ENCODE assay signal across 8 mouse cellular contexts in the genomic region with DNA sequence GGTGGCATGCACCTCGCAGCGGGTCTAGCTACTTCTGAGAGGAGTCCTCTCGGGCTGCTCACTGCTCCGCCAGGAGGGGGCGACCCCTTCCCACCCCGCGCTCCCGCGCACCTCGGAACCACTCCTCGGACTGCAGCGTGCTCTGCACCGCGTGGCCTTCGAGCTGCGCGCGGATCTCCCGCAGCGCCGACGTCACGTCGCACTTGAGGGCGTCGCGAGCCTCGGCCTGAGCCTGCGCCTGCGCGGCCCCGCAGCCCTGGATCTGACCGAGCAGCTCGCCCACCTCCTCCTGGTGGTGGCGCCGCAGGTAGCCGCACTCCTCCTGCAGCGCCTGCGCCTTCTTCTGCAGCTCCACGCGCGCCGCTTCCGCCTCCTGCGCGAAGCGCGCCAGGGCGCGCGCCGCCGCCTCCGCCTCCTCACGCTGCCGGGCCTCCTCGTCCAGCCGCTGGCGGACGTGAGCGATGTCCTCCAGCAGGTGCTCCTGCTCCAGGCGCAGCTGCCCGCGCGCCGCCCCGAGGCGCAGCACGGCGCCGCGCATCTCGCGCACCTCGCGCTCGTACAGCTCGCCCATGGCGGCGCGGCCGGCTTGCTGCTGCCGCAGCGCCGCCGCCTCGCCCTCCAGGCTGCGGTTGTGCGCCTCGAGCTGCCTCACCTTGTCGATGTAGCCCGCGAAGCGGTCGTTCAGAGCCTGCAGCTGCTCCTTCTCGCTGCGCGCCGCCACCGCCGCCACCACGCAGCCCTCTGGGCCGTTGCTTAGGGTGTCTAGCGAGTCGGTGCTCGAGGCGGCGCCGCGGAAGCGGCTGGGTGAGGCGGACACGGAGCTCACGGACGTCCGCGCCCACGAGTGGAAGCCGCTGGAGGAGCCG. TPM values are rescaled to one million over a fixed set of nuclear protein-coding genes. Genes with fewer than 3 reads are reported as not detected.
DNase-seq lines count a peak whose midpoint lies in the region; ATAC-seq and TF ChIP-seq lines count a peak whose summit lies in the region.

No protein-coding gene starts in this region.

- H3K4me1 ChIP-seq in limb, embryonic 11.5 days (ENCODE audit: control insufficient read depth, insufficient read depth, low read length) = peaks cover 6% of the 10 kb centered on the region
- peaks cover 18% of the 10 kb centered on the region for H3K4me1 ChIP-seq in midbrain, embryonic 12.5 days
- H3K4me1 ChIP-seq in spleen, adult 2 months (ENCODE audit: control insufficient read depth, insufficient read depth, insufficient read length) = peaks cover 10% of the 10 kb centered on the region

- peak overlapping the region; percentile 39 for H3K4me3 ChIP-seq in limb, embryonic 11.5 days (ENCODE audit: low read depth, low read length)
- H3K4me3 ChIP-seq in midbrain, embryonic 12.5 days = peak overlapping the region; percentile 58
- H3K4me3 ChIP-seq in spleen, adult 2 months (ENCODE audit: extremely low read depth, insufficient read depth, insufficient read length) = peak overlapping the region; percentile 65

- H3K36me3 ChIP-seq in limb, embryonic 11.5 days (ENCODE audit: control insufficient read depth, insufficient read depth, low read length) = no peaks in the 10 kb centered on the region
- H3K36me3 ChIP-seq in midbrain, embryonic 12.5 days = no peaks in the 10 kb centered on the region
- H3K36me3 ChIP-seq in spleen, adult 2 months (ENCODE audit: control insufficient read depth, insufficient read depth, low read length) = no peaks in the 10 kb centered on the region

- TF ChIP-seq POLR2A in spleen, adult 2 months (IDR thresholded peaks at IDR 0.05; ENCODE audit: low read depth, low read length) = no peak; the same call in 1 of the 2 replicates

- peak; percentile 59 to 73 for DNase-seq in adrenal gland, adult (ENCODE audit: inconsistent age in 2 of 2, low spot score in 1 of 2)
- DNase-seq in adrenal gland, adult 8-10 months = no peak
- peak; percentile 30 to 47 for DNase-seq in cerebellum, postnatal 36 days
- peak; percentile 20 for DNase-seq in gastrocnemius, postnatal 10 days
- peak; percentile 22 for DNase-seq in kidney, adult 9 months
- peak; percentile 59 for DNase-seq in limb, embryonic 11.5 days (ENCODE audit: low spot score)
- peak; percentile 55 to 60 for DNase-seq in spleen, adult 2 months (ENCODE audit: low read depth in 1 of 2, low spot score in 2 of 2)

- H3K9ac ChIP-seq in limb, embryonic 11.5 days (ENCODE audit: low read length) = no peak overlapping the region
- peak overlapping the region; percentile 59 for H3K9ac ChIP-seq in midbrain, embryonic 12.5 days (replicated peaks)

- peak; percentile 69 for ATAC-seq in limb, embryonic 11.5 days (ENCODE audit: insufficient number of reproducible peaks, low FRiP score, low TSS enrichment, low read depth)
- ATAC-seq in midbrain, embryonic 12.5 days (ENCODE audit: low FRiP score, low read depth) = peak; percentile 87

- TF ChIP-seq CTCF in spleen, adult 2 months (IDR thresholded peaks at IDR 0.05; ENCODE audit: extremely low read depth, insufficient read depth, insufficient read length, insufficient replicate concordance) = 0 out of 2 replicates have a peak, but pooled peaks have one; percentile 10

- no peak overlapping the region for H3K27ac ChIP-seq in limb, embryonic 11.5 days (replicated peaks; ENCODE audit: low read depth, low read length)
- H3K27ac ChIP-seq in midbrain, embryonic 12.5 days (replicated peaks) = peak overlapping the region; percentile 80
- peak overlapping the region; percentile 30; the same call in 1 of the 2 replicates for H3K27ac ChIP-seq in spleen, adult 2 months (ENCODE audit: insufficient read depth, low read length)

- H3K27me3 ChIP-seq in limb, embryonic 11.5 days (ENCODE audit: control insufficient read depth, insufficient read depth, low read length) = peaks cover 75% of the 10 kb centered on the region
- peaks cover 76% of the 10 kb centered on the region for H3K27me3 ChIP-seq in midbrain, embryonic 12.5 days
- H3K27me3 ChIP-seq in spleen, adult 2 months (ENCODE audit: control insufficient read depth, insufficient read depth, low read length) = peaks cover 17% of the 10 kb centered on the region

- peak overlapping the region; percentile 84 for H3K4me2 ChIP-seq in limb, embryonic 11.5 days (ENCODE audit: low read depth, severe bottlenecking)
- peak overlapping the region; percentile 87 for H3K4me2 ChIP-seq in midbrain, embryonic 12.5 days (replicated peaks)

- H3K9me3 ChIP-seq in limb, embryonic 11.5 days (ENCODE audit: control insufficient read depth, low read length) = no peaks in the 10 kb centered on the region
- H3K9me3 ChIP-seq in midbrain, embryonic 12.5 days = no peaks in the 10 kb centered on the region

- under 1% methylated on average over 113 of the region's 120 CpGs for WGBS in limb, embryonic 11.5 days
- under 1% methylated on average over 109 of the region's 120 CpGs for whole genome bisulfite sequencing in midbrain, embryonic 12.5 days
- under 1% methylated on average over 120 of the region's 120 CpGs for WGBS in spleen, adult 2 months

RNA-seq across cellular contexts. Expression of gene Nefh, which starts 0.7 kb away (rescaled TPM):
- 1 to 10 TPM; 1.8 to 2.7 (median 2.3) TPM for total RNA-seq in adrenal gland, adult 8-10 months (2022)
- total RNA-seq in gastrocnemius, postnatal 10 days (2021) = under 1 TPM; 0.05 to 0.23 TPM
- 0.08 TPM in 1 of 2 replicates, not detected in the other for polyA plus RNA-seq in limb, embryonic 11.5 days (2014; fragmentation: Nextera tagmentation; extraction: Ambion mirVana)
- polyA plus RNA-seq in midbrain, embryonic 12.5 days (2016; fragmentation: Nextera tagmentation; extraction: Ambion mirVana) = 0.77 and 0.93 TPM in 2 replicates
- 0.92 and 1.1 TPM in 2 replicates for polyA plus RNA-seq in spleen, adult 2 months (2012; rRNA removed)

RNA-seq across cellular contexts. Expression of gene Ap1b1, which starts 39.4 kb away (rescaled TPM):
- 10 to 100 TPM; 67.4 to 83.9 (median 73.4) TPM for total RNA-seq in adrenal gland, adult 8-10 months (2022)
- 10 to 100 TPM; 40.5 to 49.5 TPM for total RNA-seq in gastrocnemius, postnatal 10 days (2021)
- 48.9 and 52.2 TPM in 2 replicates for polyA plus RNA-seq in limb, embryonic 11.5 days (2014; fragmentation: Nextera tagmentation; extraction: Ambion mirVana)
- 75.9 and 78.2 TPM in 2 replicates for polyA plus RNA-seq in midbrain, embryonic 12.5 days (2016; fragmentation: Nextera tagmentation; extraction: Ambion mirVana)
- 79.7 and 92.9 TPM in 2 replicates for polyA plus RNA-seq in spleen, adult 2 months (2012; rRNA removed)

RNA-seq across cellular contexts. Expression of gene Thoc5, which starts 52.1 kb away (rescaled TPM):
- 10 to 100 TPM; 30.8 to 35.1 (median 33.8) TPM for total RNA-seq in adrenal gland, adult 8-10 months (2022)
- 10 to 100 TPM; 14.9 to 17.7 TPM for total RNA-seq in gastrocnemius, postnatal 10 days (2021)
- polyA plus RNA-seq in limb, embryonic 11.5 days (2014; fragmentation: Nextera tagmentation; extraction: Ambion mirVana) = 48.8 and 50.6 TPM in 2 replicates
- polyA plus RNA-seq in midbrain, embryonic 12.5 days (2016; fragmentation: Nextera tagmentation; extraction: Ambion mirVana) = 56.3 and 61.8 TPM in 2 replicates
- polyA plus RNA-seq in spleen, adult 2 months (2012; rRNA removed) = 12.9 and 13.8 TPM in 2 replicates
